Mouse (Mus musculus): ENCODE measurements around the gene Ngef. TPM values are rescaled to one million over a fixed set of nuclear protein-coding genes. Genes with fewer than 3 reads are reported as not detected.

The Ngef gene
- polyA plus RNA-seq, 1 experiment: 0.72 TPM

- no peaks in the 10 kb centered on the region for H3K27me3 ChIP-seq (ENCODE audit: control insufficient read depth, insufficient read depth, low read length, poor library complexity, severe bottlenecking)
- H3K4me3 ChIP-seq (ENCODE audit: low read depth, low read length): no peak overlapping the region
- H3K9me3 ChIP-seq (replicated peaks; ENCODE audit: control insufficient read depth, insufficient read depth, low read length, poor library complexity, severe bottlenecking): no peaks in the 10 kb centered on the region
- no peak overlapping the region for H3K9ac ChIP-seq (ENCODE audit: low read depth, poor library complexity, severe bottlenecking)
- no peaks in the 10 kb centered on the region for H3K36me3 ChIP-seq (ENCODE audit: control insufficient read depth, insufficient read depth, low read length, poor library complexity, severe bottlenecking)
- H3K4me1 ChIP-seq (ENCODE audit: control insufficient read depth, insufficient read depth, low read length): no peaks in the 10 kb centered on the region
- no peak overlapping the region for H3K27ac ChIP-seq (ENCODE audit: insufficient read depth, low read length)
- TF ChIP-seq EP300 (IDR thresholded peaks at IDR 0.05; ENCODE audit: insufficient read depth, low read depth, low read length): no peak
- no peak for TF ChIP-seq POLR2A (IDR thresholded peaks at IDR 0.05; ENCODE audit: insufficient read depth, low read length)
- no peak for TF ChIP-seq CTCF (IDR thresholded peaks at IDR 0.05; ENCODE audit: low read depth, low read length)
These were observed 81.4 kb downstream of the Ngef start for GRCm38 (mm10) chr1:87492285-87492684.

- H3K27me3 ChIP-seq (ENCODE audit: control insufficient read depth, insufficient read depth, low read length, poor library complexity, severe bottlenecking): no peaks in the 10 kb centered on the region
- H3K9ac ChIP-seq (ENCODE audit: low read depth, poor library complexity, severe bottlenecking): no peak overlapping the region
- no peak overlapping the region for H3K4me3 ChIP-seq (ENCODE audit: low read depth, low read length)
- no peak for TF ChIP-seq CTCF (IDR thresholded peaks at IDR 0.05; ENCODE audit: low read depth, low read length)
- no peak for TF ChIP-seq EP300 (IDR thresholded peaks at IDR 0.05; ENCODE audit: insufficient read depth, low read depth, low read length)
- TF ChIP-seq POLR2A (IDR thresholded peaks at IDR 0.05; ENCODE audit: insufficient read depth, low read length): no peak
- H3K36me3 ChIP-seq (ENCODE audit: control insufficient read depth, insufficient read depth, low read length, poor library complexity, severe bottlenecking): no peaks in the 10 kb centered on the region
- H3K27ac ChIP-seq (ENCODE audit: insufficient read depth, low read length): no peak overlapping the region
- no peaks in the 10 kb centered on the region for H3K4me1 ChIP-seq (ENCODE audit: control insufficient read depth, insufficient read depth, low read length)
- no peaks in the 10 kb centered on the region for H3K9me3 ChIP-seq (replicated peaks; ENCODE audit: control insufficient read depth, insufficient read depth, low read length, poor library complexity, severe bottlenecking)
These were observed 87.3 kb downstream of the Ngef start for GRCm38 (mm10) chr1:87486386-87486785.

GRCm38 (mm10) chr1:87482546-87482945 is 91.1 kb downstream of the Ngef start:
- H3K9me3 ChIP-seq (replicated peaks; ENCODE audit: control insufficient read depth, insufficient read depth, low read length, poor library complexity, severe bottlenecking): no peaks in the 10 kb centered on the region
- no peak overlapping the region for H3K9ac ChIP-seq (ENCODE audit: low read depth, poor library complexity, severe bottlenecking)
- H3K36me3 ChIP-seq (ENCODE audit: control insufficient read depth, insufficient read depth, low read length, poor library complexity, severe bottlenecking): no peaks in the 10 kb centered on the region
- H3K27ac ChIP-seq (ENCODE audit: insufficient read depth, low read length): no peak overlapping the region
- H3K27me3 ChIP-seq (ENCODE audit: control insufficient read depth, insufficient read depth, low read length, poor library complexity, severe bottlenecking): no peaks in the 10 kb centered on the region
- H3K4me1 ChIP-seq (ENCODE audit: control insufficient read depth, insufficient read depth, low read length): no peaks in the 10 kb centered on the region
- H3K4me3 ChIP-seq (ENCODE audit: low read depth, low read length): no peak overlapping the region
- TF ChIP-seq EP300 (IDR thresholded peaks at IDR 0.05; ENCODE audit: insufficient read depth, low read depth, low read length) (no peak), CTCF (IDR thresholded peaks at IDR 0.05; ENCODE audit: low read depth, low read length) (no peak), POLR2A (IDR thresholded peaks at IDR 0.05; ENCODE audit: insufficient read depth, low read length) (no peak)

GRCm38 (mm10) chr1:87475076-87475895 is 98.4 kb downstream of the Ngef start:
- H3K4me1 ChIP-seq (ENCODE audit: control insufficient read depth, insufficient read depth, low read length): no peaks in the 10 kb centered on the region
- no peaks in the 10 kb centered on the region for H3K9me3 ChIP-seq (replicated peaks; ENCODE audit: control insufficient read depth, insufficient read depth, low read length, poor library complexity, severe bottlenecking)
- peak overlapping the region; percentile 66 for H3K4me3 ChIP-seq (ENCODE audit: low read depth, low read length)
- no peaks in the 10 kb centered on the region for H3K36me3 ChIP-seq (ENCODE audit: control insufficient read depth, insufficient read depth, low read length, poor library complexity, severe bottlenecking)
- H3K27me3 ChIP-seq (ENCODE audit: control insufficient read depth, insufficient read depth, low read length, poor library complexity, severe bottlenecking): no peaks in the 10 kb centered on the region
- TF ChIP-seq CTCF (IDR thresholded peaks at IDR 0.05; ENCODE audit: low read depth, low read length) (no peak), POLR2A (IDR thresholded peaks at IDR 0.05; ENCODE audit: insufficient read depth, low read length) (no peak), EP300 (IDR thresholded peaks at IDR 0.05; ENCODE audit: insufficient read depth, low read depth, low read length) (no peak)
- H3K9ac ChIP-seq (ENCODE audit: low read depth, poor library complexity, severe bottlenecking): 0 out of 2 replicates have a peak overlapping the region, but pooled peaks have one; percentile 17
- H3K27ac ChIP-seq (ENCODE audit: insufficient read depth, low read length): no peak overlapping the region

GRCm38 (mm10) chr1:87472576-87472975 is 101.1 kb downstream of the Ngef start:
- Histone ChIP-seq H3K4me3 (ENCODE audit: low read depth, low read length) (no peak overlapping the region), H3K9ac (ENCODE audit: low read depth, poor library complexity, severe bottlenecking) (no peak overlapping the region), H3K9me3 (replicated peaks; ENCODE audit: control insufficient read depth, insufficient read depth, low read length, poor library complexity, severe bottlenecking) (no peaks in the 10 kb centered on the region), H3K27me3 (ENCODE audit: control insufficient read depth, insufficient read depth, low read length, poor library complexity, severe bottlenecking) (no peaks in the 10 kb centered on the region), H3K4me1 (ENCODE audit: control insufficient read depth, insufficient read depth, low read length) (no peaks in the 10 kb centered on the region), H3K36me3 (ENCODE audit: control insufficient read depth, insufficient read depth, low read length, poor library complexity, severe bottlenecking) (no peaks in the 10 kb centered on the region), H3K27ac (ENCODE audit: insufficient read depth, low read length) (no peak overlapping the region)
- no peak for TF ChIP-seq CTCF (IDR thresholded peaks at IDR 0.05; ENCODE audit: low read depth, low read length)
- no peak for TF ChIP-seq EP300 (IDR thresholded peaks at IDR 0.05; ENCODE audit: insufficient read depth, low read depth, low read length)
- no peak for TF ChIP-seq POLR2A (IDR thresholded peaks at IDR 0.05; ENCODE audit: insufficient read depth, low read length)

GRCm38 (mm10) chr1:87471914-87472313 is 101.8 kb downstream of the Ngef start:
- H3K9ac ChIP-seq (ENCODE audit: low read depth, poor library complexity, severe bottlenecking): no peak overlapping the region
- no peaks in the 10 kb centered on the region for H3K9me3 ChIP-seq (replicated peaks; ENCODE audit: control insufficient read depth, insufficient read depth, low read length, poor library complexity, severe bottlenecking)
- no peak for TF ChIP-seq CTCF (IDR thresholded peaks at IDR 0.05; ENCODE audit: low read depth, low read length)
- no peak for TF ChIP-seq EP300 (IDR thresholded peaks at IDR 0.05; ENCODE audit: insufficient read depth, low read depth, low read length)
- TF ChIP-seq POLR2A (IDR thresholded peaks at IDR 0.05; ENCODE audit: insufficient read depth, low read length): no peak
- H3K36me3 ChIP-seq (ENCODE audit: control insufficient read depth, insufficient read depth, low read length, poor library complexity, severe bottlenecking): no peaks in the 10 kb centered on the region
- H3K4me1 ChIP-seq (ENCODE audit: control insufficient read depth, insufficient read depth, low read length): no peaks in the 10 kb centered on the region
- no peak overlapping the region for H3K27ac ChIP-seq (ENCODE audit: insufficient read depth, low read length)
- no peaks in the 10 kb centered on the region for H3K27me3 ChIP-seq (ENCODE audit: control insufficient read depth, insufficient read depth, low read length, poor library complexity, severe bottlenecking)
- H3K4me3 ChIP-seq (ENCODE audit: low read depth, low read length): no peak overlapping the region
